ENCODE assay signal across 16 mouse cellular contexts in genomic region chr19:46879876-46880275, GRCm38 (mm10).
"Had no signal": no experiment of that assay in that cellular context is flagged by ENCODE, and none has a peak within 500 bp of the region (broad histone marks: within the 10 kb centered on the region; RNA-seq: fewer than 3 reads in every experiment).

No protein-coding gene starts in this region.

- H3K4me2 ChIP-seq: hindbrain, embryonic 13.5 days; limb, embryonic 12.5 days; liver, embryonic 13.5 days; neural tube, embryonic 12.5 days had no signal

- H3K9ac ChIP-seq: hindbrain, embryonic 13.5 days; limb, embryonic 12.5 days; liver, embryonic 13.5 days; liver, postnatal 0 days; neural tube, embryonic 12.5 days had no signal

- H3K9me3 ChIP-seq: hindbrain, embryonic 13.5 days; limb, embryonic 12.5 days; liver, embryonic 13.5 days; neural tube, embryonic 12.5 days had no signal

- H3K4me3 ChIP-seq: hindbrain, embryonic 13.5 days; left cerebral cortex, adult 2 months; limb, embryonic 12.5 days; liver, embryonic 13.5 days; myocyte; neural tube, embryonic 12.5 days had no signal

- H3K4me1 ChIP-seq: hindbrain, embryonic 13.5 days; limb, embryonic 12.5 days; neural tube, embryonic 12.5 days had no signal

- H3K27ac ChIP-seq: hindbrain, embryonic 13.5 days; hindbrain, postnatal 0 days; left cerebral cortex, adult 2 months; limb, embryonic 12.5 days; liver, embryonic 13.5 days; neural tube, embryonic 12.5 days had no signal

- DNase-seq: liver; liver, embryonic 13.5 days; liver, postnatal 0 days; lung, postnatal 36 days; midbrain, embryonic 14.5 days; retina, postnatal 1 day; right cerebral cortex, postnatal 4 days; spleen, adult 18-20 months; thymus, adult 2 months; thymus, postnatal 25 days had no signal

- H3K27me3 ChIP-seq: hindbrain, embryonic 13.5 days; limb, embryonic 12.5 days; liver, embryonic 13.5 days; neural tube, embryonic 12.5 days had no signal

- ATAC-seq: hindbrain, postnatal 0 days; liver, postnatal 0 days had no signal
